Mouse (Mus musculus): ENCODE results near the gene Alyref. TPM values are rescaled to one million over a fixed set of nuclear protein-coding genes. Genes with fewer than 3 reads are reported as not detected.
"Not testable (repeated sequence)": the region's sequence is repeated elsewhere in the genome, so short reads cannot be mapped to it uniquely, and the experiment has no call there.

Gene Alyref
- total RNA-seq, 2 experiments from 2014 or later, result 67.8 to 86.1 TPM

DNA sequence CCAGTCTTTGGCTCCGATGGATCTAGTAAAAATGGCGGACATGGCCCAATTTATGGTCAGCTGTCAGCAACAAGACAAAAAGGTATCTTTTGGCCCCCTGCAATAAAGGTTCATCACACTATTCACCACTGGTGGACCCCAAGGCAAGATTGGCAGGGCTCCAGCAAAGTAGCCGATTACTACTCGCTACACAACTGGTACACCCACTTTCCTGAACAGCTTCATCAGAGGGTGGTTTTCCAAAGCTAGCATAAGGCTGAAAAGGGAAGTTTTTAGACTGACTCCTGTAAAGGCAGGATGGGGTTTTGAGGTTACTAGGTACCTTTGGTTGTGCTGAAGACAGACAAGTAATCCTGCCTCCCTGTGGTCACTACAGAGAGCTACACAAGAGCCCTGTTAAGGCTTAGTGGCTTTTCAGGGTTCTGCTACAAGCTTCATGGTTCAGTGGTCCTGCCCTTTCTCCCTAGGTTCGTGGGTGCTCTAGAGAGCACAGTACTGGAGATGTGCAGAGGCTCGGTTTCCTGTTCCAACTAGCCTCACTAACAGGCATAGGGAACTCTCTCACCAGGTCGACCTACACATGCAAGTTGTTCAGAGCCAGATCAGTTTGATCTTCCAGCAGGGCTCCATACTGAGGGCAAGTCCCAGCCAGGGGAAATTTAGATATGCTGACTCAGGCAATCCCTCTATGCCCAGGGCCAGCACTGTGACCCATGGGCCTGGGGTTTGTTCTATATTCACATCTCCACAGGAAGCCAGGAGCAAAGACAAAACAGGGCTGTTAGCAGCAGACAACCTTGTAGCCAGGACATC, 20.7 kb downstream of the Alyref start:
- no peak for ATAC-seq (replicated peaks; ENCODE audit: low FRiP score, poor library complexity, severe bottlenecking)

DNA sequence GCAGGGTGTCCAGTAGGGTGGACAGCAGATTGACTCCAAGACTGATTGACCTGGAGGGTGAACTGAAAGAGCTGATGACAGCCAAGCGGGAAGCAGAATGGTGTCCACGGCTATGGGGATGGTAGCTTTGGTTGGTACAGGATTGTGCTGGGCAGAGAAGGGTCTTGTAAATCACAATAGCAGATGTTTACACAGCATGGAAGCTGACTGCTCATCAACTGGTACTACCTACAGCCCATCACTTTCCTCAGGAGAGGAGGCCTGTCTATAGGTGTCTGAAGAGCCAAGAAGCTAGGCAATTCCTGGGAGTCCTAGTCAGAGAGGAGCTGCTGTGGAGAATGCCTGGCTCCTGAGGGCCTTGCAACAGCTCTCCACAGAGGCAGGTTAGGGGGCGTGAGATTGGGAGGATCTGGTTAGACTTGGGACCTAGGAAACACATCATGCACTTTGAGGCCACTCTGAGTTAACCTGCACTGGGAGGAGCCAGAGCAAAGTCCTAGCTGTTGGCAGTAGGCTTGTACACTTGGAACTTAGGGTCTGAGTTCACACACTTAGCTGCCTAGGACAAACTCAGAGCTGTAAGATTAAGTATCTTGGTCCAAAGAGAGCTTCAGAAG, 21.7 kb downstream of the Alyref start:
- no peak for ATAC-seq (replicated peaks; ENCODE audit: low FRiP score, poor library complexity, severe bottlenecking)

GRCm38 (mm10) chr11:120575940-120576339, 22.2 kb downstream of the Alyref start:
- no peak for ATAC-seq (replicated peaks; ENCODE audit: low FRiP score, poor library complexity, severe bottlenecking)

- no peak for ATAC-seq (replicated peaks; ENCODE audit: low FRiP score, poor library complexity, severe bottlenecking)
Observed at GRCm38 (mm10) chr11:120575046-120575445, 23.1 kb downstream of the Alyref start.

DNA sequence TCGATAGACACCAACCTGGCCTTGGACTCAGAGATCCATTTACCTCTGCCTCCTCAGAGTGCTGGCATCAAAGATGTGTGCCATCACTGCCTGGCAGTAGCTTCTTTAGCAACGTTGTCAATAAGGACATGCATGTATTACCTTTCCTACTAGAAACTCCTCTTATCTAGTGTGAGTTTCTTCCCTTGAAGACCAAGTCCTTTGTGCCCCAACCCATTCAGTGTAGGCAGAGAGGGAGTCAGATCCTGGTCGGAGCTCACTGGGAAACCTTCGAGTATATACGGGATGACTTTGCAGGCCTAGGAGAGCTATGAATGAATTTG, 23.9 kb downstream of the Alyref start:
- no peak for ATAC-seq (replicated peaks; ENCODE audit: low FRiP score, poor library complexity, severe bottlenecking)

GRCm38 (mm10) chr11:120573585-120574277, 24.4 kb downstream of the Alyref start:
- ATAC-seq (replicated peaks; ENCODE audit: low FRiP score, poor library complexity, severe bottlenecking), result no peak

- ATAC-seq (replicated peaks; ENCODE audit: low FRiP score, poor library complexity, severe bottlenecking), result peak; percentile 87
Observed at GRCm38 (mm10) chr11:120572752-120573584, 25.2 kb downstream of the Alyref start, which contains the start of gene P4hb. P4hb (minus strand) TSS chr11:120573253.

- 0 out of 2 replicates have a peak, but pooled peaks have one; percentile 2 for ATAC-seq (replicated peaks; ENCODE audit: low FRiP score, poor library complexity, severe bottlenecking)
Observed at GRCm38 (mm10) chr11:120572417-120572751, 25.8 kb downstream of the Alyref start.

GRCm38 (mm10) chr11:120571754-120572416, 26.3 kb downstream of the Alyref start:
- no peak for ATAC-seq (replicated peaks; ENCODE audit: low FRiP score, poor library complexity, severe bottlenecking)

GRCm38 (mm10) chr11:120571122-120571521, 27.0 kb downstream of the Alyref start:
- ATAC-seq (replicated peaks; ENCODE audit: low FRiP score, poor library complexity, severe bottlenecking), result no peak

- no peak for ATAC-seq (replicated peaks; ENCODE audit: low FRiP score, poor library complexity, severe bottlenecking)
Observed at GRCm38 (mm10) chr11:120568324-120568723, 29.8 kb downstream of the Alyref start.

DNA sequence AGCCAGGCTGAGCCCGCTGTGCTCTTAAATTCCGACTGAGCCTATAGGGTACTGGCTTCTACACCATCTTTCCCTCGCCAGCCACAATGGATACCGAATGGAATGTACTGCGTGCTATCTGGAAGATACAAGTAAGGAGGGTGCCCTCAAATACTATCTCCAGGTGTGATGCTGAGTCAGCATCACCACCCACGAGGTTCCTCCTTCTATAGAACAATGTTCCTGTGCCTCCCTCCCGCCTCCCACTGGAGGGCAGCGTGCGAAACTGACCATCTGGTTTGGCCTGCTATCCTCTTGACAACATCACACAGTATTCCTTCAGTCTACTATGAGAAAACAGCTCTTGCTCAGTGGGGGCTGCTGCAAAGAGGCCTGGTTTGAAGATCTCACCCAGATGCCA, 33.1 kb downstream of the Alyref start:
- ATAC-seq (replicated peaks; ENCODE audit: low FRiP score, poor library complexity, severe bottlenecking), result no peak

DNA sequence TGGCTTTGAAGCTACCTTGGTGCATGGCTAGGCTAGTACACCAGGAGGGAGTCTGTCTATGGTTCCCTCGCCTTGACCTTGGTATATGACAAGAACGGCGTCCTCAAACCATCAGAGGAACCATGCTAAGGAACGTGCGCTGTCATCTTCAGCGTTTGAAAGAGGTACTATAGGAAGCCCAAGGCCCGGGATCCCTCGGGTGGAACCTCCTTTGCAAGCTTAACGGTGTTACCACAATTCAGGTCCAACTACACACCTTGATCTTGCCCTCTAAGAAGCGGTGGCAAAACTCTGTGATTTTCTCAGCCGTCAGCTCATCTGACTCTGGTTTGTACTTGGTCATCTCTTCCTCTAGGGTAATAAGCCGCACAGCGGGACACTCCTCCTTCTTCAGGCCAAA, 35.2 kb downstream of the Alyref start:
- no peak for ATAC-seq (replicated peaks; ENCODE audit: low FRiP score, poor library complexity, severe bottlenecking)

GRCm38 (mm10) chr11:120560952-120561728, 37.0 kb downstream of the Alyref start:
- ATAC-seq (replicated peaks; ENCODE audit: low FRiP score, poor library complexity, severe bottlenecking), result peak; percentile 14; the same call in 1 of the 2 replicates

- not testable (repeated sequence) for ATAC-seq (replicated peaks; ENCODE audit: low FRiP score, poor library complexity, severe bottlenecking)
Observed at GRCm38 (mm10) chr11:120558843-120559242, 39.3 kb downstream of the Alyref start.

DNA sequence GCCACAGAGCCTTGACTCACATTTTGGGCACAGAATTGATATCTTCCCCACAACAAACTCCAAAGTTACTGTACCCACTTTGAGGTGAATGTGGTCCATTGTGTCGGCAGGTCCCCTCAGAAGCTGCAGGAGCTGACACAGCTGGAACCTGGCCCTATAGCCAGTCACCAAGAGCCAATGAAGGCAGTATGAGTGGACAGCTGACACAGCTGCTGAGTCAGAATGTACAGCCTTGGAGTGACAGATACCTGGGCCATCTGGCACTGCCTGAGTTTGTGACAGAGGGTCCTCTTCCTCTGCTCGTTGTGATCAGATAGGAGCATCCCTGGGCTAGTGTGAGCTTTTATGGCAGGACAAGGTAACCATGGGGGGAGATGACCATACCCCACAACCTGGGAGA, 42.9 kb downstream of the Alyref start:
- no peak for ATAC-seq (replicated peaks; ENCODE audit: low FRiP score, poor library complexity, severe bottlenecking)

- ATAC-seq (replicated peaks; ENCODE audit: low FRiP score, poor library complexity, severe bottlenecking), result no peak
Observed at GRCm38 (mm10) chr11:120554834-120555233, 43.3 kb downstream of the Alyref start.

DNA sequence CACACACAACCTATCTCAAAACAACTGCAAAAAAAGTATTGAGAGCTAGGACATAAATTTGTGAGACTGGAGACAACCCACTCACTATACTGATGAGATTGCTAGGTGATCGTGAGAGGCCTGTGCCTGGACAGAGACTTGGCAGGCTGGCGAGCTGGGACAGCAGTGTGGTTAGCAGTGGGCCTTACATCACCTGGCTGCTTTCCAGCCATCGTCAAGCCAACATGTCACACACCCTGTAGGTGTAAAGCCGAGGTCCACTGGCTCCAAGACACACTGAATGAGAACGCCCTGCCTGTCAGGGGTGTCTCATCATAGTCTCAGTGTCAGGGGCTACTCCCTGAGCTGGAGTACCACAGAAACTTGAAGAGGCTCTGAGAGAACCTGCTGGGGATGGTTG, 45.4 kb downstream of the Alyref start:
- no peak for ATAC-seq (replicated peaks; ENCODE audit: low FRiP score, poor library complexity, severe bottlenecking)

Measured in erythroblast, adult 5-6 weeks (primary cell).